Mouse (Mus musculus) CH12.LX (cell line): Measurements from ENCODE around the gene Smarca1. TPM values are rescaled to one million over a fixed set of nuclear protein-coding genes. Genes with fewer than 3 reads are reported as not detected.

Source experiments
- DNase-seq: peaks from one replicate; pipeline ENCODE4 v3.0.0-alpha.2; 2013; ENCODE audit errors: extremely low read depth
- H3K27ac ChIP-seq: 2 replicates; pipeline ENCODE4 v1.5.1; 2012; ENCODE audit warnings: low read depth, mild to moderate bottlenecking, control low read depth, moderate library complexity; ENCODE audit not compliant: insufficient read depth
- H3K27me3 ChIP-seq: replicated peaks from 2 replicates; pipeline ENCODE3; 2012; ENCODE audit warnings: inconsistent platforms
- H3K36me3 ChIP-seq, 2 experiments: replicated peaks in 1 of 2; 2 replicates each; pipeline versions ENCODE3 to v1.6.1; 2012; ENCODE audit warnings: inconsistent platforms in 1 of 2, low read length in 1 of 2, mild to moderate bottlenecking in 1 of 2, mixed read lengths in 1 of 2, moderate library complexity in 1 of 2; ENCODE audit not compliant: control insufficient read depth in 1 of 2, insufficient read depth in 1 of 2
- H3K4me1 ChIP-seq, 2 experiments: 2 replicates each; pipeline ENCODE4 v1.6.1; 2012; ENCODE audit warnings: inconsistent platforms in 1 of 2, moderate library complexity in 1 of 2; ENCODE audit not compliant: insufficient read depth in 2 of 2, control insufficient read depth in 1 of 2
- H3K4me2 ChIP-seq: 2 replicates; pipeline ENCODE4 v1.6.1; 2012; ENCODE audit warnings: low read depth, mild to moderate bottlenecking, control low read depth; ENCODE audit not compliant: poor library complexity, insufficient read depth, severe bottlenecking
- H3K4me3 ChIP-seq, 3 experiments: fragments of 150-350 bp in 1 of 3; sonication (generic) in 1 of 3; replicated peaks in 1 of 3; 2 replicates each; pipeline versions ENCODE3 to v1.5.1; 2011 to 2012; ENCODE audit warnings: low read depth in 2 of 3, low read length in 2 of 3, mild to moderate bottlenecking in 2 of 3, moderate library complexity in 2 of 3, control low read depth in 1 of 3, improper control_type of control experiment in 1 of 3, inconsistent platforms in 1 of 3, mixed read lengths in 1 of 3; ENCODE audit not compliant: poor library complexity in 1 of 3
- H3K79me2 ChIP-seq: replicated peaks from 2 replicates; pipeline ENCODE4 v1.6.1; 2012; ENCODE audit warnings: mild to moderate bottlenecking, moderate library complexity; ENCODE audit not compliant: control insufficient read depth, poor library complexity, insufficient read depth, severe bottlenecking; ENCODE audit errors: extremely low read depth
- H3K9ac ChIP-seq: 2 replicates; pipeline ENCODE4 v1.6.1; 2012; ENCODE audit warnings: low read depth, mild to moderate bottlenecking, control low read depth, moderate library complexity; ENCODE audit not compliant: insufficient read depth
- H3K9me3 ChIP-seq: replicated peaks from 2 replicates; pipeline ENCODE3; 2012; ENCODE audit warnings: low read length, inconsistent platforms, mixed read lengths
- BHLHE40 ChIP-seq: IDR thresholded peaks from 2 replicates; pipeline ENCODE4 v1.6.1; 2011; ENCODE audit warnings: mild to moderate bottlenecking, low read depth, low read length, improper control_type of control experiment
- CHD1 ChIP-seq: IDR thresholded peaks from 2 replicates; pipeline ENCODE4 v1.6.1; 2012; ENCODE audit warnings: low read depth, low read length, improper control_type of control experiment, inconsistent platforms
- CHD2 ChIP-seq: IDR thresholded peaks from 2 replicates; pipeline ENCODE4 v1.6.1; 2011; ENCODE audit warnings: low read length, improper control_type of control experiment
- ELF1 ChIP-seq: IDR thresholded peaks from 2 replicates; pipeline ENCODE4 v1.6.1; 2014; ENCODE audit warnings: low read depth, mild to moderate bottlenecking, inconsistent platforms, low read length, improper control_type of control experiment
- EP300 ChIP-seq: IDR thresholded peaks from 2 replicates; pipeline ENCODE4 v1.6.1; 2011; ENCODE audit warnings: low read length, improper control_type of control experiment
- ETS1 ChIP-seq: conservative IDR thresholded peaks from 2 replicates; pipeline ENCODE4 v1.6.1; 2012; ENCODE audit warnings: low read depth, mild to moderate bottlenecking, inconsistent platforms, low read length, improper control_type of control experiment, moderate library complexity
- GABPA ChIP-seq: IDR thresholded peaks from 2 replicates; pipeline ENCODE4 v1.6.1; 2012; ENCODE audit warnings: low read depth, low read length, improper control_type of control experiment, inconsistent platforms; ENCODE audit not compliant: insufficient replicate concordance
- HCFC1 ChIP-seq: IDR thresholded peaks from 2 replicates; pipeline ENCODE4 v1.6.1; 2012; ENCODE audit warnings: low read depth, mild to moderate bottlenecking, inconsistent platforms, low read length, improper control_type of control experiment
- IRF4 ChIP-seq: IDR thresholded peaks from 2 replicates; pipeline ENCODE4 v1.6.1; 2014; ENCODE audit warnings: low read depth, mild to moderate bottlenecking, inconsistent platforms, low read length, improper control_type of control experiment
- JUN ChIP-seq: IDR thresholded peaks from 2 replicates; pipeline ENCODE4 v1.6.1; 2011; ENCODE audit warnings: low read depth, mild to moderate bottlenecking, low read length, improper control_type of control experiment, moderate library complexity; ENCODE audit not compliant: insufficient read depth
- KAT2A ChIP-seq: IDR thresholded peaks from 2 replicates; pipeline ENCODE4 v1.6.1; 2012; ENCODE audit warnings: low read length, improper control_type of control experiment, inconsistent platforms; ENCODE audit not compliant: insufficient replicate concordance
- MAX ChIP-seq: IDR thresholded peaks from 2 replicates; pipeline ENCODE4 v1.6.1; 2011; ENCODE audit warnings: low read length, improper control_type of control experiment
- MAZ ChIP-seq: IDR thresholded peaks from 2 replicates; pipeline ENCODE4 v1.6.1; 2012; ENCODE audit warnings: low read depth, mild to moderate bottlenecking, inconsistent platforms, low read length, improper control_type of control experiment, moderate library complexity
- MYC ChIP-seq: IDR thresholded peaks from 2 replicates; pipeline ENCODE4 v1.6.1; 2011; ENCODE audit warnings: low read depth, mild to moderate bottlenecking, improper control_type of control experiment, low read length
- POLR2A ChIP-seq: IDR thresholded peaks from 2 replicates; pipeline ENCODE4 v1.6.1; 2011; ENCODE audit warnings: low read depth, mild to moderate bottlenecking, improper control_type of control experiment, low read length
- POLR2AphosphoS2 ChIP-seq: IDR thresholded peaks from 2 replicates; pipeline ENCODE4 v1.6.1; 2011; ENCODE audit warnings: low read depth, low read length, improper control_type of control experiment
- RCOR1 ChIP-seq: conservative IDR thresholded peaks from 2 replicates; pipeline ENCODE4 v1.6.1; 2012; ENCODE audit warnings: low read depth, mild to moderate bottlenecking, inconsistent platforms, low read length, improper control_type of control experiment
- SIN3A ChIP-seq: IDR thresholded peaks from 2 replicates; pipeline ENCODE4 v1.6.1; 2012; ENCODE audit warnings: low read length, improper control_type of control experiment, inconsistent platforms
- TBP ChIP-seq: conservative IDR thresholded peaks from 2 replicates; pipeline ENCODE4 v1.6.1; 2011; ENCODE audit warnings: low read depth, low read length, improper control_type of control experiment
- TCF12 ChIP-seq: IDR thresholded peaks from 2 replicates; pipeline ENCODE4 v1.6.1; 2014; ENCODE audit warnings: low read depth, mild to moderate bottlenecking, inconsistent platforms, low read length, improper control_type of control experiment
- UBTF ChIP-seq: IDR thresholded peaks from 2 replicates; pipeline ENCODE4 v1.6.1; 2012; ENCODE audit warnings: low read depth, mild to moderate bottlenecking, inconsistent platforms, low read length, improper control_type of control experiment, moderate library complexity
- USF2 ChIP-seq: conservative IDR thresholded peaks from 2 replicates; pipeline ENCODE4 v1.6.1; 2011; ENCODE audit warnings: low read depth, low read length, improper control_type of control experiment
- ZC3H11A ChIP-seq: IDR thresholded peaks from 2 replicates; pipeline ENCODE4 v1.6.1; 2012; ENCODE audit warnings: low read depth, mild to moderate bottlenecking, inconsistent platforms, low read length, improper control_type of control experiment
- ZKSCAN1 ChIP-seq: IDR thresholded peaks from 2 replicates; pipeline ENCODE4 v1.6.1; 2012; ENCODE audit warnings: low read depth, inconsistent platforms, low read length, improper control_type of control experiment, borderline replicate concordance
- ZMIZ1 ChIP-seq: IDR thresholded peaks from 2 replicates; pipeline ENCODE4 v1.6.1; 2012; ENCODE audit warnings: low read depth, mild to moderate bottlenecking, inconsistent platforms, low read length, improper control_type of control experiment
- dilution Hi-C: fragments of 300-500 bp; cut with MboI; formaldehyde crosslinking; loops from 2 replicates; pipeline ENCODE4 v1.14.3; 2020; ENCODE audit warnings: low sequenced_read_pairs; ENCODE audit not compliant: extremely low pct_unique_long_range_greater_than_20kb, extremely low pct_ligation_motif_present
- in situ Hi-C: fragments of 300-500 bp; cut with MboI; formaldehyde crosslinking; loops from 3 replicates; pipeline ENCODE4 v1.14.3; 2019; ENCODE audit warnings: low sequenced_read_pairs, low pct_ligation_motif_present, low pct_unique_long_range_greater_than_20kb, mixed read lengths
- polyA plus RNA-seq: library from polyadenylated mRNA; unstranded; fragments of >175 nt; gene quantifications from 2 replicates; pipeline ENCODE4 v1.2.1, GENCODE M21; 2012; ENCODE audit warnings: low read depth; ENCODE audit not compliant: insufficient read length
- total RNA-seq, 2 experiments: library from RNA; depleted of rRNA; stranded (reverse); fragments of 300-350 nt in 1 of 2; fragments of >200 nt in 1 of 2; gene quantifications; 2 replicates each; pipeline ENCODE4 v1.2.3; 2012 to 2014

Smarca1 gene
- total and polyA plus RNA-seq, 3 experiments: 0.28 to 0.46 (median 0.42) TPM

- dilution Hi-C loops: no loop called here
- TF ChIP-seq POLR2AphosphoS2: no peak
- TF ChIP-seq CHD1: no peak
- TF ChIP-seq ZMIZ1: no peak
- no peak for TF ChIP-seq ZKSCAN1
- TF ChIP-seq HCFC1: no peak
- TF ChIP-seq EP300: no peak
- no peak for TF ChIP-seq JUN
- TF ChIP-seq TCF12: no peak
- no peak for TF ChIP-seq TBP
- no peak for TF ChIP-seq GABPA
- no peak for TF ChIP-seq ZC3H11A
- TF ChIP-seq KAT2A: no peak
- no peak for TF ChIP-seq USF2
- no peak for TF ChIP-seq UBTF
- TF ChIP-seq IRF4: no peak
- no peak for TF ChIP-seq POLR2A
- no peak for TF ChIP-seq CHD2
- no peak for TF ChIP-seq BHLHE40
- TF ChIP-seq MYC: no peak
- no peak for TF ChIP-seq SIN3A
- in situ Hi-C loops: no loop called here
- H3K9ac ChIP-seq: no peak overlapping the region
- H3K36me3 ChIP-seq: no peaks in the 10 kb centered on the region
- no peak overlapping the region for H3K27ac ChIP-seq
- no peaks in the 10 kb centered on the region for H3K9me3 ChIP-seq
- no peaks in the 10 kb centered on the region for H3K79me2 ChIP-seq
- H3K4me3 ChIP-seq: no peak overlapping the region
- DNase-seq: no peak
- H3K4me1 ChIP-seq: no peaks in the 10 kb centered on the region; a peak in 1 of 4 replicates
- no peak overlapping the region for H3K4me2 ChIP-seq
- no peaks in the 10 kb centered on the region for H3K27me3 ChIP-seq
Observed at GRCm38 (mm10) chrX:47887401-47887800, 5.4 kb downstream of the Smarca1 start.

GRCm38 (mm10) chrX:47882813-47883212 lies 10.0 kb downstream of the Smarca1 start:
- in situ Hi-C loops: no loop called here
- Histone ChIP-seq H3K79me2 (no peaks in the 10 kb centered on the region), H3K4me3 (no peak overlapping the region), H3K9ac (no peak overlapping the region), H3K36me3 (no peaks in the 10 kb centered on the region), H3K4me1 (no peaks in the 10 kb centered on the region), H3K9me3 (no peaks in the 10 kb centered on the region), H3K27me3 (no peaks in the 10 kb centered on the region), H3K4me2 (no peak overlapping the region), H3K27ac (no peak overlapping the region)
- no peak for DNase-seq
- dilution Hi-C loops: no loop called here
- TF ChIP-seq GABPA (no peak), ELF1 (no peak), RCOR1 (no peak), CHD1 (no peak), MAZ (no peak), ETS1 (no peak), UBTF (no peak), ZC3H11A (no peak), MAX (no peak), ZKSCAN1 (no peak)
